Mouse (Mus musculus): ENCODE results near the gene R3hdm4. TPM values are rescaled to one million over a fixed set of nuclear protein-coding genes. Genes with fewer than 3 reads are reported as not detected.

The R3hdm4 gene
- total and polyA plus RNA-seq, 3 experiments = 10.5 to 59.4 (median 22.3) TPM

GRCm38 (mm10) chr10:79936911-79937441 is 16.0 kb upstream of the R3hdm4 start:
- TF ChIP-seq BHLHE40 (IDR thresholded peaks at IDR 0.05; ENCODE audit: low read depth, low read length) = peak; percentile 60
- no peak for TF ChIP-seq MAZ (IDR thresholded peaks at IDR 0.05; ENCODE audit: low read depth, low read length)
- TF ChIP-seq UBTF (IDR thresholded peaks at IDR 0.05; ENCODE audit: low read depth, low read length) = no peak; the same call in 1 of the 2 replicates
- no peak for TF ChIP-seq CTCF (conservative IDR thresholded peaks at IDR 0.05 in 1 of 2, IDR thresholded peaks at IDR 0.05 in 1 of 2; ENCODE audit: low read depth in 2 of 2, low read length in 2 of 2)
- in situ Hi-C loops (cut with MboI; ENCODE audit: low pct_ligation_motif_present, low pct_unique_long_range_greater_than_20kb, low sequenced_read_pairs) (no loop called here), dilution Hi-C loops (cut with MboI; ENCODE audit: extremely low pct_ligation_motif_present, extremely low pct_unique_long_range_greater_than_20kb, low sequenced_read_pairs) (no loop called here)
- Histone ChIP-seq H3K4me3 (replicated peaks in 1 of 3; ENCODE audit: low read depth in 2 of 3, low read length in 2 of 3, poor library complexity in 1 of 3) (peak overlapping the region in 1 of 3 experiments; percentile 40), H3K4me1 (ENCODE audit: control insufficient read depth in 1 of 2, insufficient read depth in 2 of 2) (peaks cover 79 to 96% of the 10 kb centered on the region in 2 experiments), H3K27ac (ENCODE audit: insufficient read depth, low read depth) (peak overlapping the region; percentile 97), H3K79me2 (replicated peaks; ENCODE audit: control insufficient read depth, extremely low read depth, insufficient read depth, poor library complexity, severe bottlenecking) (peaks cover 86% of the 10 kb centered on the region), H3K27me3 (replicated peaks) (no peaks in the 10 kb centered on the region), H3K4me2 (ENCODE audit: insufficient read depth, low read depth, poor library complexity, severe bottlenecking) (peak overlapping the region; percentile 33), H3K36me3 (replicated peaks in 1 of 2; ENCODE audit: control insufficient read depth in 1 of 2, insufficient read depth in 1 of 2, low read length in 1 of 2) (peaks cover 67 to 91% of the 10 kb centered on the region in 2 experiments), H3K9me3 (replicated peaks; ENCODE audit: low read length) (no peaks in the 10 kb centered on the region), H3K9ac (ENCODE audit: insufficient read depth, low read depth) (peak overlapping the region; percentile 43; the same call in 1 of the 2 replicates)
- no peak for DNase-seq (ENCODE audit: extremely low read depth)

DNA sequence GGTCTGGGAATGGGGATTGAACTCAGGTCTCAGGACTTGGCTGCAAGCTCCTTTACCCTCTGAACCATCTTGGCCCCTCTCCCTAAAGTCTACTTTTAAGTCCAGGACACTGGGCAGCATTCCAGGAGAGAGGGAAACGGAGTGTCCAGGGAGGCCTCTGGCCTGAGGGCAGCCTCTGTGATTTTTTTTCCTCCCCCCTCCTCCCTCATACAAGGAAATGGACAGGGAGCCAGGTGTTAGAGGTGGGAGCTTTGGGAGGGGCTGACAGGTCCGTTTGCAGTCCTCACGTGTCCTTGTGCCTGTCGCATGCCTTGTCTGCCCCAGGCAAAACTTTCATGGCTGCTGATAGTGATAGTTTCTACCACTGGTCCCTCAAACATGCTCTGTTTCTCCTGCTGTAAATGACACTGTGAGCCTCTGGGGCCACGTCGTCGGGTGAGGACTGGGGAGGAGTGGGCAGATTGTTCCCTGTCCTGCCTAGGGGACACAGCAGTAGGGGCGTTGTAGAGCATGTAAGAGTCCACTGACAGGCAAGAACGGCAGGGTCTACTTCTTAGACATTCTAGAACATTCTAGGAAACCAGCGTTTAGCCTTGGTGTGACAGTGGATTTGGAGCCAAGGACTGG is 15.4 kb upstream of the R3hdm4 start:
- H3K4me1 ChIP-seq (ENCODE audit: control insufficient read depth in 1 of 2, insufficient read depth in 2 of 2) = peaks cover 73 to 96% of the 10 kb centered on the region in 2 experiments
- H3K4me2 ChIP-seq (ENCODE audit: insufficient read depth, low read depth, poor library complexity, severe bottlenecking) = peak overlapping the region; percentile 33
- in situ Hi-C loops (cut with MboI; ENCODE audit: low pct_ligation_motif_present, low pct_unique_long_range_greater_than_20kb, low sequenced_read_pairs) = no loop called here
- no peaks in the 10 kb centered on the region for H3K9me3 ChIP-seq (replicated peaks; ENCODE audit: low read length)
- H3K27ac ChIP-seq (ENCODE audit: insufficient read depth, low read depth) = peak overlapping the region; percentile 97
- H3K79me2 ChIP-seq (replicated peaks; ENCODE audit: control insufficient read depth, extremely low read depth, insufficient read depth, poor library complexity, severe bottlenecking) = peaks cover 87% of the 10 kb centered on the region
- H3K36me3 ChIP-seq (replicated peaks in 1 of 2; ENCODE audit: control insufficient read depth in 1 of 2, insufficient read depth in 1 of 2, low read length in 1 of 2) = peaks cover 66 to 91% of the 10 kb centered on the region in 2 experiments
- DNase-seq (ENCODE audit: extremely low read depth) = no peak
- TF ChIP-seq HCFC1 (IDR thresholded peaks at IDR 0.05; ENCODE audit: low read depth, low read length) (no peak), ZMIZ1 (IDR thresholded peaks at IDR 0.05; ENCODE audit: low read depth, low read length) (no peak), PAX5 (IDR thresholded peaks at IDR 0.05; ENCODE audit: low read length) (no peak), BHLHE40 (IDR thresholded peaks at IDR 0.05; ENCODE audit: low read depth, low read length) (peak; percentile 81), E2F4 (IDR thresholded peaks at IDR 0.05; ENCODE audit: insufficient replicate concordance, low read depth, low read length) (no peak), GABPA (IDR thresholded peaks at IDR 0.05; ENCODE audit: insufficient replicate concordance, low read depth, low read length) (no peak), EP300 (IDR thresholded peaks at IDR 0.05; ENCODE audit: low read length) (no peak), MAX (IDR thresholded peaks at IDR 0.05; ENCODE audit: low read length) (peak; percentile 47; the same call in 1 of the 2 replicates), MXI1 (IDR thresholded peaks at IDR 0.05; ENCODE audit: low read depth, low read length) (peak; percentile 66), IRF4 (IDR thresholded peaks at IDR 0.05; ENCODE audit: low read depth, low read length) (no peak), SIN3A (IDR thresholded peaks at IDR 0.05; ENCODE audit: low read length) (peak; percentile 48; the same call in 1 of the 2 replicates), JUN (IDR thresholded peaks at IDR 0.05; ENCODE audit: insufficient read depth, low read depth, low read length) (no peak), POLR2AphosphoS2 (IDR thresholded peaks at IDR 0.05; ENCODE audit: low read depth, low read length) (0 out of 2 replicates have a peak, but pooled peaks have one; percentile 44), ZNF384 (IDR thresholded peaks at IDR 0.05; ENCODE audit: low read depth, low read length) (no peak), RCOR1 (conservative IDR thresholded peaks at IDR 0.05; ENCODE audit: low read depth, low read length) (no peak), ZKSCAN1 (IDR thresholded peaks at IDR 0.05; ENCODE audit: borderline replicate concordance, low read depth, low read length) (no peak), TCF12 (IDR thresholded peaks at IDR 0.05; ENCODE audit: low read depth, low read length) (0 out of 2 replicates have a peak, but pooled peaks have one; percentile 6), USF1 (IDR thresholded peaks at IDR 0.05; ENCODE audit: low read depth, low read length) (no peak), UBTF (IDR thresholded peaks at IDR 0.05; ENCODE audit: low read depth, low read length) (0 out of 2 replicates have a peak, but pooled peaks have one; percentile 58), RAD21 (IDR thresholded peaks at IDR 0.05; ENCODE audit: low read depth, low read length) (no peak), CHD1 (IDR thresholded peaks at IDR 0.05; ENCODE audit: low read depth, low read length) (0 out of 2 replicates have a peak, but pooled peaks have one; percentile 54), CHD2 (IDR thresholded peaks at IDR 0.05; ENCODE audit: low read length) (no peak)
- H3K4me3 ChIP-seq (replicated peaks in 1 of 3; ENCODE audit: low read depth in 2 of 3, low read length in 2 of 3, poor library complexity in 1 of 3) = peak overlapping the region in 1 of 3 experiments; percentile 40
- H3K27me3 ChIP-seq (replicated peaks) = no peaks in the 10 kb centered on the region
- dilution Hi-C loops (cut with MboI; ENCODE audit: extremely low pct_ligation_motif_present, extremely low pct_unique_long_range_greater_than_20kb, low sequenced_read_pairs) = no loop called here
- peak overlapping the region; percentile 43 for H3K9ac ChIP-seq (ENCODE audit: insufficient read depth, low read depth)

Measured in CH12.LX (cell line).